ENCODE assay signal across 25 mouse cellular contexts in the genomic region with DNA sequence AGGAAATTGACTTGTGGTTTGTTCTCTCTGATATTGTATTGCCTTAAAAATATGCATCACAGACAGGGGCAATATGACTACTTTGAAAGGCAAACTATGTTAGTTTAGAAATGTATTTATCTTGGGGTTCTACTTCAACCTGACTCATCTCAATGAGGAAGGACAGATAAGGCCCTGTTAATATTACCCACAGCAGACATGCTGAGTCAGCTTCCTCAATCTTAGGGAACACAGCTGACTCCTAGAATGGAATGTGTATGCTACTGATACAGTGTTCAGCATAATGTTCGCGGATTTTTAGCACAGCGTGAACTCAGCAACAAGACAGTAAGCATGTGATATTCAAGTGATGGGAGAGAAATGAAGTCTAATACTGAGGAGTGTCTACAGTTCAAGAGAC.
A peak's percentile ranks its signal among the peaks of the same experiment; 100 is the strongest.
DNase-seq lines count a peak whose midpoint lies in the region; ATAC-seq and TF ChIP-seq lines count a peak whose summit lies in the region.
"Had no signal": no experiment of that assay in that cellular context is flagged by ENCODE, and none has a peak within 500 bp of the region (broad histone marks: within the 10 kb centered on the region; RNA-seq: fewer than 3 reads in every experiment).

No protein-coding gene starts in this region.

- H3K27me3 ChIP-seq in MEL (ENCODE audit: control insufficient read depth in 1 of 2, insufficient read depth in 2 of 2, low read length in 2 of 2): no peaks in the 10 kb centered on the region
- no peaks in the 10 kb centered on the region for H3K27me3 ChIP-seq in midbrain, embryonic 11.5 days (ENCODE audit: control insufficient read depth, insufficient read depth, low read length)
- H3K27me3 ChIP-seq in intestine, embryonic 15.5 days (replicated peaks): no peaks in the 10 kb centered on the region
- H3K27me3 ChIP-seq: CH12.LX; embryonic facial prominence, embryonic 13.5 days; embryonic facial prominence, embryonic 15.5 days; forebrain, embryonic 12.5 days; Patski had no signal

- in situ Hi-C loops in ES-E14 (cut with MboI; ENCODE audit: low sequenced_read_pairs in 2 of 2, unreplicated experiment in 2 of 2): no loop called here

- peak; percentile 66 to 70 for TF ChIP-seq EP300 in MEL (IDR thresholded peaks at IDR 0.05; ENCODE audit: low read depth in 1 of 2, low read length in 2 of 2)

- H3K27ac ChIP-seq in ES-E14 (ENCODE audit: insufficient read depth, low read depth, low read length, poor library complexity, severe bottlenecking): no peak overlapping the region
- H3K27ac ChIP-seq in MEL (ENCODE audit: control insufficient read depth, low read depth, low read length): no peak overlapping the region
- no peak overlapping the region for H3K27ac ChIP-seq in midbrain, embryonic 11.5 days (ENCODE audit: low read depth, low read length)
- H3K27ac ChIP-seq in intestine, embryonic 15.5 days: no peak overlapping the region
- H3K27ac ChIP-seq: embryonic facial prominence, embryonic 13.5 days; embryonic facial prominence, embryonic 15.5 days; forebrain, embryonic 10.5 days; forebrain, embryonic 12.5 days had no signal

- no peak for DNase-seq in ES-E14 (ENCODE audit: low read depth, low spot score)
- peak; percentile 83 for DNase-seq in MEL (ENCODE audit: low read depth, low spot score)
- DNase-seq in yolk sac, embryonic 10.5 days (ENCODE audit: low spot score): no peak
- no peak for DNase-seq in midbrain, embryonic 11.5 days (ENCODE audit: low spot score, missing footprints)
- DNase-seq: adrenal gland, adult 8-10 months; adrenal gland, postnatal 14 days; adrenal gland, postnatal 36 days; B cell, adult 2 months; cerebellum, adult 11-12 months; cerebellum, adult 2 months; cerebellum, adult 9-10 months; cerebellum, postnatal 10 days; cerebellum, postnatal 25 days had no signal

- H3K9me3 ChIP-seq in ES-E14 (ENCODE audit: control insufficient read depth, insufficient read depth, low read depth, low read length): no peaks in the 10 kb centered on the region
- H3K9me3 ChIP-seq in MEL (replicated peaks; ENCODE audit: insufficient read depth, low read length): no peaks in the 10 kb centered on the region
- no peaks in the 10 kb centered on the region for H3K9me3 ChIP-seq in midbrain, embryonic 11.5 days (ENCODE audit: control insufficient read depth, low read length)
- no peaks in the 10 kb centered on the region for H3K9me3 ChIP-seq in intestine, embryonic 15.5 days
- H3K9me3 ChIP-seq: embryonic facial prominence, embryonic 13.5 days; embryonic facial prominence, embryonic 15.5 days; forebrain, embryonic 10.5 days; forebrain, embryonic 12.5 days had no signal

- ATAC-seq in midbrain, embryonic 11.5 days (ENCODE audit: low FRiP score): no peak
- ATAC-seq in intestine, embryonic 15.5 days: no peak
- ATAC-seq: activated CD4-positive, CD25-positive, alpha-beta regulatory T cell, adult 4 months; CD4-positive, CD25-positive, alpha-beta regulatory T cell, adult 4 months; forebrain, embryonic 14.5 days; forebrain, embryonic 16.5 days; Patski had no signal

- H3K79me2 ChIP-seq in MEL (ENCODE audit: control insufficient read depth, insufficient read depth, low read length, poor library complexity): no peaks in the 10 kb centered on the region

- no peak for TF ChIP-seq POLR2A in MEL (IDR thresholded peaks at IDR 0.05; ENCODE audit: control insufficient read depth in 1 of 2, insufficient read depth in 1 of 2, low read depth in 1 of 2, low read length in 2 of 2, poor library complexity in 1 of 2)

- H3K4me1 ChIP-seq in ES-E14 (ENCODE audit: control insufficient read depth in 2 of 2, insufficient read depth in 2 of 2, low read length in 2 of 2, poor library complexity in 1 of 2) (no peaks in the 10 kb centered on the region), MEL (ENCODE audit: control insufficient read depth in 1 of 2, insufficient read depth in 2 of 2, low read length in 2 of 2) (peaks cover 0 to 4% of the 10 kb centered on the region in 2 experiments; a peak in 1 of 4 replicates)
- no peaks in the 10 kb centered on the region for H3K4me1 ChIP-seq in midbrain, embryonic 11.5 days (ENCODE audit: control insufficient read depth, insufficient read depth, low read length)
- no peaks in the 10 kb centered on the region for H3K4me1 ChIP-seq in intestine, embryonic 15.5 days (replicated peaks)
- H3K4me1 ChIP-seq: embryonic facial prominence, embryonic 13.5 days; embryonic facial prominence, embryonic 15.5 days; forebrain, embryonic 10.5 days; forebrain, embryonic 12.5 days had no signal

- TF ChIP-seq CTCF in MEL (IDR thresholded peaks at IDR 0.05 in 2 of 3, conservative IDR thresholded peaks at IDR 0.05 in 1 of 3; ENCODE audit: control insufficient read depth in 1 of 3, insufficient read depth in 1 of 3, low read depth in 2 of 3, low read length in 3 of 3, poor library complexity in 1 of 3, severe bottlenecking in 1 of 3): no peak

- no peak overlapping the region for H3K9ac ChIP-seq in ES-E14 (ENCODE audit: insufficient read depth, low read depth, low read length, poor library complexity, severe bottlenecking)
- no peak overlapping the region for H3K9ac ChIP-seq in MEL (ENCODE audit: control insufficient read depth, low read depth, low read length, poor library complexity, severe bottlenecking)
- H3K9ac ChIP-seq in midbrain, embryonic 11.5 days (ENCODE audit: low read length): no peak overlapping the region
- no peak overlapping the region for H3K9ac ChIP-seq in intestine, embryonic 15.5 days
- H3K9ac ChIP-seq: embryonic facial prominence, embryonic 13.5 days; embryonic facial prominence, embryonic 15.5 days; forebrain, embryonic 12.5 days had no signal

- H3K36me3 ChIP-seq in ES-E14 (ENCODE audit: control insufficient read depth, insufficient read depth, low read length, poor library complexity, severe bottlenecking): no peaks in the 10 kb centered on the region
- H3K36me3 ChIP-seq in MEL (ENCODE audit: control insufficient read depth in 1 of 2, insufficient read depth in 2 of 2, low read length in 2 of 2): no peaks in the 10 kb centered on the region
- H3K36me3 ChIP-seq in midbrain, embryonic 11.5 days (ENCODE audit: control insufficient read depth, insufficient read depth, low read length): no peaks in the 10 kb centered on the region
- no peaks in the 10 kb centered on the region for H3K36me3 ChIP-seq in intestine, embryonic 15.5 days
- H3K36me3 ChIP-seq: embryonic facial prominence, embryonic 13.5 days; embryonic facial prominence, embryonic 15.5 days; forebrain, embryonic 10.5 days; forebrain, embryonic 12.5 days had no signal

- WGBS in midbrain, embryonic 11.5 days: 91% methylated on average over 3 of the region's 3 CpGs
- WGBS in intestine, embryonic 15.5 days: 86% methylated on average over 3 of the region's 3 CpGs

- no peak for TF ChIP-seq RAD21 in MEL (IDR thresholded peaks at IDR 0.05; ENCODE audit: low read depth, low read length)

- no peak overlapping the region for H3K4me2 ChIP-seq in midbrain, embryonic 11.5 days
- no peak overlapping the region for H3K4me2 ChIP-seq in intestine, embryonic 15.5 days (replicated peaks)
- H3K4me2 ChIP-seq: embryonic facial prominence, embryonic 13.5 days; embryonic facial prominence, embryonic 15.5 days; forebrain, embryonic 12.5 days had no signal

- H3K4me3 ChIP-seq in ES-E14 (ENCODE audit: insufficient read depth in 1 of 2, low read depth in 1 of 2, low read length in 2 of 2, poor library complexity in 1 of 2, severe bottlenecking in 1 of 2) (no peak overlapping the region), MEL (ENCODE audit: control insufficient read depth in 1 of 2, insufficient read depth in 1 of 2, low read depth in 2 of 2, low read length in 2 of 2) (no peak overlapping the region)
- no peak overlapping the region for H3K4me3 ChIP-seq in midbrain, embryonic 11.5 days (ENCODE audit: low read depth, low read length)
- no peak overlapping the region for H3K4me3 ChIP-seq in intestine, embryonic 15.5 days (replicated peaks)
- H3K4me3 ChIP-seq: embryonic facial prominence, embryonic 13.5 days; embryonic facial prominence, embryonic 15.5 days; erythroblast, embryonic 14.5 days; forebrain, embryonic 10.5 days; forebrain, embryonic 12.5 days had no signal

TF ChIP-seq in ES-E14, 5 proteins besides CTCF, POLR2A, EP300 and RAD21:
- TF ChIP-seq MAFK (IDR thresholded peaks at IDR 0.05; ENCODE audit: insufficient read depth, low read depth, low read length) (peak; percentile 29; the same call in 1 of the 2 replicates), ZNF384 (IDR thresholded peaks at IDR 0.05; ENCODE audit: low read depth, low read length) (no peak), CHD2 (IDR thresholded peaks at IDR 0.05; ENCODE audit: low read depth, low read length) (no peak), ZC3H11A (IDR thresholded peaks at IDR 0.05; ENCODE audit: borderline replicate concordance, low read depth, low read length) (no peak), HCFC1 (IDR thresholded peaks at IDR 0.05; ENCODE audit: borderline replicate concordance, insufficient read depth, low read length) (no peak)

TF ChIP-seq in MEL, 35 proteins besides CTCF, POLR2A, EP300 and RAD21:
- TF ChIP-seq MAFK (IDR thresholded peaks at IDR 0.05; ENCODE audit: borderline replicate concordance, low read depth, low read length) (peak; percentile 92), POLR2AphosphoS5 (IDR thresholded peaks at IDR 0.05; ENCODE audit: borderline replicate concordance, low read depth, low read length) (no peak), ETS1 (IDR thresholded peaks at IDR 0.05; ENCODE audit: low read depth, low read length) (peak; percentile 80), MAX (IDR thresholded peaks at IDR 0.05; ENCODE audit: low read length) (peak; percentile 44; the same call in 1 of the 2 replicates), GATA1 (IDR thresholded peaks at IDR 0.05; ENCODE audit: low read depth, low read length) (peak; percentile 61), TAL1 (IDR thresholded peaks at IDR 0.05; ENCODE audit: low read length) (peak; percentile 46), MAZ (IDR thresholded peaks at IDR 0.05; ENCODE audit: low read depth, low read length) (no peak)
TF ChIP-seq in MEL: peak in this region for 5.
